Mouse (Mus musculus) thymus, adult 18-20 months (tissue): ENCODE results near the gene Prkci.

Source experiments
- DNase-seq, 2 experiments: peaks; one replicate each; pipeline ENCODE4 v3.0.0; 2022; ENCODE audit warnings: mixed read lengths in 2 of 2

Prkci gene

DNA sequence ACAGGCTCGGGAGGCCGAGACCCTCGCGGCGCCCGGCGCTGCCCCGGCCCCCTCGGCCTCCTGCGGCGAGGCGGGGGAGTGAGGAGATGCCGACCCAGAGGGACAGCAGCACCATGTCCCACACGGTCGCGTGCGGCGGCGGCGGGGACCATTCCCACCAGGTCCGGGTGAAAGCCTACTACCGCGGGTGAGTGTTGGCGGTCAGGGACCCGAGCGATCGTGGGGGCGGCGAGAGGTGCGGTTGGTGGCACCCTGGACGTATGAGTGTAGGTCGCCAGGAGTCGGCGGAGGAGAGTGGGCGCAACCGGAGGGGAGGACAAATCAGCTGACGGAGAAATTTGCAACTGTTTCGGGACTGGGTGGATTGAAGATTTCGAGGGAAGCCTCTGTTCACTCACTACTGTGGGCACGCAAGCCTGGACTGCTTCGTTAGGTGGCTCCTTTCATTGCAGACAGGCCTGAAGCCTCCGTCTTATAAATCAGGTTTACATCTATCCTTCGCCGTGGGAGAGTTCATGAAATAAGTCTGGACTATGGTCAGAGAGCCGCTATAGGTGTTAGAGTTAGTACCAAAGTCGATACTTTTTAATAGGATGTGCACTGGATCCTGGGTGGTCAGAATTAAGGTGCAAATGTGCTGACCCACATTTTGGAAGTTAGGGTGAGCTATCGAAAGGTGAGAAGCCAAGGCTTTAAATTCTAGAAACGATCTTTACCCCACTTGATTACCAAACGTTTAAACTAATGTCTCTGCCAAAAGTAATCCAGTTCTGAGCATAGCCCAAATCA lies 546 bp downstream of the Prkci start:
- no peak for DNase-seq

DNA sequence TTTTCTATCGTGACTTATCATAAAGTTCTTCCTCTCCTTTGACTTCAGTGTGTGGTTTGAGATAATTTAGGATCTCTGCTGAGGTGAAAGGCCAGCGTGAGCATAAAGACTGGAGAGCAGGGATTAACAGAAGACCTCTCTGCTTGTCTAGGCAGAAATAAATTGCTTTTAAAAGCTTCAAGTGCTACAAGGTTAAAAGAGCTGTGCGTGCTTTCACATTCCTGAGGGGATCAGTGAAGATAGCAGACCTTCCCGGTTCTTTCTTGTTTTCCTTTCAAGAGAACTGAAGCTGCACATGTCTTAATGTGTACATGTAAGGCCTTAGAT lies 1.1 kb downstream of the Prkci start:
- no peak for DNase-seq

DNA sequence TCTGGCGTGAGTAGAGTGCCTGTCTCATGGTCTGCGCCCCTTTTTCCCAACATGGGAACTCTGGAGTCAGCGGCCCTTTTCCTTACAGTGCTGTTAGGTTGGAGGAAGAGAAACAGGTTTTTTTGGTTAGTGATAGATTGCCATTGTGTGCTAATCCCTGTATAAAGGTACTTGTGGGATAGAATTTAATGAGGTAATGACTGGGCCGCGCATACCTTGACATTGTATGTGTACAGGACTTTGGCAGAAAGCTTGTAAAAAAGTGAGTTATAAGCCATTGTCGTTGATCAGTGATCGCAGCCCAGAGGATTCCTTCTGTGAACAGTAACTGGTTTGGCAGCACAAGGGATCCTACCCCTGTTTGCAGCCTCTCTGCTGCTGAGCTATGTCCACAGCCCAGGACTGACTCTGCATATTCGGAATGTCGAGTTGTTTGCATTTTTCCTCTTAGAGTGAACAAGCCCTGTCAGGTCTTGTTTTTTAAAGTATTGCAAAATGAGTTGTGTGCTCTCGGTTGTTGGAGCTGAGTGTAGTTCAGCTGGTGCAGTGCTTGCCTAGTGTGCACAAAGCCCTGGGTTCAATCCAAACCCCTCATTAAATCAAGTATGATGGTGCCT lies 4.0 kb downstream of the Prkci start:
- no peak for DNase-seq

DNA sequence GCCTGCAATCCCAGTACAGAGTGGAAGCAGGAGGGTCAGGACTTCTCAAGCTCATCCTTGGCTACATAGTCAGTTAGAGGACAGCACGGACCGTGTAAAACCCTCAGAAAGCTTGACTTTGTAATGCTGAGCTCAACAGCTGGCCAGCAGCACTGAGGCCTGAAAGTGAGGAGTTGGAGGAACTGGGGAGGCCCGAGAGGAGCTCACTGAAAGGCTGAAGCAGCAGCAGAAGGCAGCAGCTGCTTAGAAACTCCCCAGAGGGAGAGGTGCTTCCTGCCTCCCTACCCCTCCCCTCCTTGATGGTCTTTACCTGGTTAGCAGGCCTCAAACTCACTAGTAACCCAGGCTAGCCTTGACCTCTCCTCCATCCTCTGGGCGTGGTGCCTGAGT lies 4.5 kb downstream of the Prkci start:
- DNase-seq, result no peak

DNA sequence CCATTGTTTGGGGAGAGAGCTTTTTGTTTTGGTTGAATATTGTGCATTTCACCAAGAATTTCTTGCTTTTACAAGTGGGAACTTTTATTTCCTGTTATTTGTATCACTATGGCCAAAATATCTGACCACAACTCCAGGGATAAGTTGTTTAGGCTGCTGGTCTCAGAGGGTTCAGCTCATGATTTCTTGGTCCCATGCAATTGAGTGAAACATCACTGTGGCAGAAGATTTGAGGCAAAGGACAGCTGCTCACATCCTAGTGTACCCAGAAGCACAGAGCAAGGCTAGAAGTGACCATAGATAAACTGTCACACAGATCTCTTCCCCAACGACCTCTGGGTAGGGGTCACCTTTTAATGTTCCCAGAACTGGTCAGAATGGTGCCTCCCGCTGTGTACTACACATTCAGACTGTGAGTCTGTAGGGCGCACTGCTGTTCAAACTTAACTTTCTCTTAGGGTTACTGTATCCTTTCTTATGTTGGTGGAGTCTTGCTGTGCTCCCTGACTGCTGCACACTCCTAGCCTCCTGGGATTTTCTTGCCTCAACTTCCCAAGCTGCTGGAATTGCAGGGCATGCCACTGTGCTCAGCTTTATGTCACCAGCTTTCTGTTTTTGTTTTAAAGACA lies 5.6 kb downstream of the Prkci start:
- no peak for DNase-seq

DNA sequence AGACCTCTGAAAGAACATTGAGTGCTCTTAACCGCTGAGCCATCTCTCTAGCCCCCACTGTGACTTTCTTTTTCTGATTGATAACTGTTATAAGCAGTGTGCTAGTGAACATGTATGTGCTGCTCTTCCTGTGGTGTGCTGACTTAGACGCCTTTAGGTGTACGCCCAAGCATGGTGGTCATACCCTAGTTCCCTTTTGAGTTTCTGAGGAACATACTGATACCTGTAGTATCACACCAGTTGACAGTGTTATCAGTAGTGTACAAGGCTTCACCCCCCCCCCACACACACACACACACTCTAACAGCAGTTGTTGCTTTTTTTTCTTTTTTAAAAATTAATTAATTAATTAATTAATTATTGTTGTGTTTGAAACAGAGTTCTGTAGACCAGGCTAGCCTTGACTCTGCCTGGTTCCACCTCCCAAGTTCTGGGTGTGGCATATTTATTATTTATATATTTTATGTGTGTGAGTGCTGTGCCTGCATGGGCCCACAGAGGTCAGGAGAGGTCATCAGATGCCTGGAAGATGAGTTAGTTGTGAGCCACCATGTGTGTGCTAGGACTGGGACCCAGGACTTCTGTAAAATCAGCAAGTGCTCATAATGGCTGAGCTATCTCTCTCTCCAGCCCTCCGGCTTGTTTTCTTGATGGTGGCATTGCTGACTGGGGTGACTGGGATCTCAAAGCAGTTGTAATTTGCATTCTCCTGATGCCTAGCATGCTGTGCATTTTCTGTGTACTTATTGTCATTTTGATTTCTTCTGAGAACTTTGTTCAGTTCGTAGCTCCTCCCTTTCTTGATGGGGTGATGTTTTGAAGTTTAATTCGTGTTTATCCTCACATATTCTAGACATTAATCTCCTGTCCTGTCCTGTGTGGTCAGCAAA lies 9.0 kb downstream of the Prkci start:
- DNase-seq, result no peak

DNA sequence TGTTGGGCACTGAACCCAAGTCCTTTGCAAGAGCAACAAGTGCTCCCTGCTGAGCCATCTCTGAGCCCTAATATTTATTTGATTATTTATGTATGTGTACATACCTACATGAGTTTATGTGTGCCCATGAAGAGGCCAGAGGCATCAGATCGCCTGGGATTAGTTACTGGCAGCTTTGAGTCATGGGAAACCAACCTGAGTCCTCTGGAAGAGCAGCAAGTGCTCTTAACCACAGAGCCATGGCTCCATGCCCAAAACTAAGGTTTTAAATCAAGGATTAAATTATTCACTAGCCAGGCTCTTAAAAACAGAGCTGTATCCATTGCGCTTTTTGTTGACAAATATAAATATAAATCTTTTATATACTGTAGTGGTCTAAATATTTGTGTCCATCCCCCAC lies 18.8 kb downstream of the Prkci start:
- no peak for DNase-seq

DNA sequence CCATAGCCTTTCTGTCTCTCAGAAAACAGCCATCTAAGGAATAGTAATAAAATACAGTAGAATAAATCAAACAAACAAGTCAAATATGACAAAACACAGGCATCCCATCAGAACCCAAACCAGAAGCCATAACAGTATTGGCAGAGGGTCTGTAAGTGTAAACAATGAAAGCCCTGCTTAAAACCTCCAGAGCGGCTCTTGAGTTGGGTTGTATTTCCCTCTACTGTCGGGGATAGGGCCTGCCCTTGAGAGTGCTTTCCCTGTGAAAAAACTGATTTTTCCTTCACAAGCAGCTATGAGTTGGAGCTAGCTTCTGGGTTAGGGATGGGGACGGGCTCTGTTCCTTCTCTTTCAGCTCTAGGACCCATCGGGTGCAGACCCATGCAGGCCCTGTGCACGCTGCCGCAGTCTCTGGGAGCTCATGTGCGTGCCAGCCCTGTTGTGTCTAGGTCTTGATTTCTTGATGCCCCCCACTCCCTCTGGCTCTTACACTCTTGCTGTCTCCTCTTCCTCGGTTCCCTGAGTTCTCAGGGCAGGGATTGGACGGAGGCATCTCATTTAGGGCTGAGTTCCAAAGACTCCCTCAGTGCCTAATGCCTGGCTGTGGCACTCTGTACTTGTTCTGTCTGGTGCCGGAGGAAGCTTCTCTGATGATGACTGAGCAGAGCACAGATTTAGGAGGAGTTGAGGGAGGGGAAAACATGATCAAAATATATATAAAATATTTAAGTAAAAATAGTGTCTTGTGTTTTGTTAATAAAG lies 20.3 kb downstream of the Prkci start:
- no peak for DNase-seq

DNA sequence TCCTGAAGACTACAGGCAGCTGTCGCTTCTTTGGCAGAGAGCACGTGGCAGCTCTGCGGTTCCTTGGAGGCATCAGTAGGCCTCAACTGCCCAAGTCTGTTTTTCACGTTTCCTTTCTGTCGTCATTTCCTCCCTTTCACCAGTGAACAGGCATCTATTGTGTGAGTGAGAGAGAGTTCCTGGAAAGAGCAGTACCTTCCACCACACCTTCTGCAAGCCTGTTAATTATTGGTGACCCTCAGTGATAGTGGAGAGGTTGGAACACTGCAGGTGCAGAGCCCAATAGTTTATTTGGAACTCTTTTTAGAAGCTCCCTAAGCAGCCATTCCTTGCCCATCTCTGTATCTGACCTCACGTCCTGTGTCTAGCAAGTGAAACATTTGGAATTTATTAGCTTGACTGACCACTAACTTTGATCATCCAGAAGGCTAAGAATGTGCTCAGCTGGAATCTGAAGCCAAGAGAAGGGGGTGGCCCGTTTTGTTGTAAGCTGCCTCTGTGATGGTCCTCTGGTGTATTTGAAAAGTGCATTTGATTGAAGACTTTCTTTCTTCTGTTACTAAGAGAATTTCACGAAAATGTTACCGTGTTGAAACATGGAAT lies 21.1 kb downstream of the Prkci start:
- DNase-seq, result no peak

DNA sequence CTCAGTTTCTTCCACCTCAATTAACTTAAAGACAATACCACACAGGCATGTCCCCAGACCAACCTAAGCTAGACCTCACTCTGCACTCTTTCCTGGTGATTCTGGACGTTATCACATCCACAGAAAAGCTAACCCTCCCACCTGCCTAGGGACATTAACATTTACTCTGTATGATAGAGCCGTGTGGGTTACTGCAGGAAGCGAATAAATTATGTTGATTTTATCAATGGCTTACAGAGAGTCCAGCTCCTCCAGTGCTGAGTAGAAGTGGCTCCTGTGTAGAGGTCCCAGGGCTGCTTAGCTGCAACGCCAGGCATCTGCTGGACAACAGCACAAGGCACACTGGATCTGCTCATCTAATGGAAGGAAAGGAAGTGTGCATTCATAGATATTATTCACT lies 22.1 kb downstream of the Prkci start:
- no peak for DNase-seq

DNA sequence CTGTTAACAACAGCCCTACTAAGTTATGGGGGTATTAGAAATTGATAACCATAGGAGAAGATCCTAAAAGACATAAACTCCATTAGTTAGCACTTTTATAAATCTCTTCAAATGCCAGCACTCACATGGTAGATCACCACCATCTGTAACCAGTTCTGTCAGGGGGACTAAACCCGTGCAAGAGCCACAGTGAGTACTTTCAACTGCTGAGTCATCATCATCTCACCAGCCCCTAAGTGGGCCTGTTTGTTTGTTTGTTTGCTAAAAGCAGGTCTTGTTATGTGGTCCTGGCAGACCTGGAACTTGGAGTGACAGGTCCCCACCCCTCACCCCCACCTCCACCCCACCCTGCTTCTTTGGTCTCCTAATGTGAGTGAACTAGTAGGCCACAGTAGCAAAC lies 23.7 kb downstream of the Prkci start:
- no peak for DNase-seq

DNA sequence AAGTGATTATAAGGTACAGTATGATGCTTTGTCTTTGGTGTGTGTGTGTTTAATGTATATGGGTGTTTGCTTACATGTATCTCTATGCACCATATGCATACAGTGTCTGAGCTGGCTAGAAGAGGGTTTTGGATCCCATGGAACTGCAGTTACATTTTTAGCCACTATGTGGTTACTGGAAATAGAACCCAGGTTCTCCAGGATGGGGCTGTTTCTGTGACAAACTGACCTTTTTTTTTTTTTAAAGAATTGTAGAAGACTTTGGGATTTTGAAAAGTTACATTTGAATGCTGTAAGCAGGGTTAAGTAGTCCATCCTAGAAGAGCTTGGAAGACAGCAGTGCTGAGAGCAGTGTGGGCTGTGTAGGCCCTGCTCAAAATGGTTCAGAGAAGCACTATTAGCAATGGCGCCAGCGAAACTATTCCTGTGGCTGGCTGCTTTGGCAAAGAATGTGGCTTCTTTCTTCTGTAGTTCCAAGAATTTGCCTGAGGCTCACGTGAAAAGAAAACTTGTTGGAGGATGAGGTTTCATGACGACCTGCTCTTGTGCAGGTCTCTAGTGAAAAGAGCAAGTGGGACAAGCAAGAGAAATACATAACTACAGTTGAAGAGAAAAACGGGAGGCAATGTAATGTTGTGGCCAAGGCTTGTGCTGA lies 24.4 kb downstream of the Prkci start:
- no peak for DNase-seq

DNA sequence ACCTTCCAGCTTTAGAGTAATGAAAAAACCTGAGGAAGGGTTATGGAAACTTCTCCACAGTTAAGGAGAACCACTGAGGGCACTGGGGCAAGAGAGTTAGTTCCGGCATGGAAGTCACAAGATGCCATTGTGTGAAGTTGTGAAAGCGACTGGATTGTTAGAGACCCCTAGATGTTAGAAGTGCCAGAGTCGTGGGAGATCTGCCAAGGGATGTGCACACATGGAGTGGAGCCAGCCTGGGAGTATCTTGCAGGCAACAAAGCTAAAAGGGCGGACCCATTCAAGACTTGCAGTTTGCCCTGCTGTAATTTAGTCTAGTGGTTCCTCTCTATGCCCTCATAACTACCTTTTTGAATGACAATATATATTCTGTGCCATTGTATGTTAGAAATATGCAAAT lies 25.1 kb downstream of the Prkci start:
- DNase-seq, result no peak

DNA sequence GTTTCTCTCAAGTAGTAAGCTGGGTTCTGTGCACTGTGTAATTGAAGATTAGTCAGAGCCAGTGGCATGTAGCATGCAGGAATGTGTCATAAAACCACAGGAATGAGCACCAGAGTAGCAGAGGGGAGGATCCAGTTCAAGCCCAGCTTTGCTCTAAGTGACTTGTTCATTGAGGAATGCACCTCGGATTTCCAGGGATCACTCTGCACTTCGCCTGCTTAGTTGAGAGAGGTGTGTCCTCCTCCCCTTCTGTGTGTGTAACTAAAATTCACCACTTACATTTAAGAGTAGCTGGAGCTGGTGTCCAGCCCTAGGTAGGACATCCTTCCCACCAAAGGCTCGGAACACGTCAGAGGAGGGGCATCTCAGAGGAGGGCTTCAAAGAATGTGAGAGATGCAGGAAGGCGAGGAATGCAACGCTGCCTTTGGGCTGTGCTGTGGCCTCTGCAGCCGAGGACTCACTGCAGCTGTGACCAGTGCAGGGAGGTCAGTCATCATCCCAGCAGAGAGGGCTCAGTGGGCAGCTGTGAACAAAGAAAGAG lies 27.4 kb downstream of the Prkci start:
- DNase-seq, result no peak

DNA sequence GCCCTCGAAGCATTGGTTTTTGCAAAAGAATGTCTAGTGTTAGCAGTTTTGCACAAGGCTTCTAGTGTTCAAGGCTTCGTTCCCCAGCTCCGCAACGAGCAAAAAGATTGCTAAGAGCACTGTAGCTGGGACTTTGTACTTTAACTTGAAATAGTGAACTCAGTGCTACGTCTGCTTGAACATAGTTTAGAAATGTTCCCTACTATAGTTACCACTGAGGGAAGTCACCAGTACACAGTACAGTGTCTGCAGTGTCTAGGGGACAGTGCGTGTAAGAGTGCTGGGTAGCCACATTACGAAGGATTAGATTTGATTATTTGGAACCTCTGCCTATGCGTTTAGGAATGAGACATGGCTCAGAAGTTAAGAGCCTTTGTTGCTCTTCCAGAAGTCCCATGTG lies 32.2 kb downstream of the Prkci start:
- no peak for DNase-seq

DNA sequence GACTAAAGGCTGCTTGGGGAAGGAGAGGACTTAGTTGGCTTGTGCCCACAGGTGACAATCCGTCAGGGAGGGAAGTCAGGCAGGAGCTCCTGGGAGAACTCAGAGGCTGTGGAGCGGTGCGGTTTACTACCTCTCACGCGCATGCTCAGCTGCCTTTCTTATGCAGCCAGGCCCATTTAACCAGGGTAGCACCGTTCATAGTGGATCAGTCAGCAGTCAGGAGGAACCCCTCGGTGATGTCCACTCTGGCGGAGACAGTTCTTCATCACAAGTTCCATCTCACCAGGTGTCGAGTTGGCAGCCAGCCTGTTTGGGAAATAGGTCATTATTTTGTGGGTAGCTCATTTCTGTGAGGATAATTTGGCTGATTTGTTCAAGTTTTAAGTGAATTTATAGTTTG lies 36.1 kb downstream of the Prkci start:
- DNase-seq, result no peak

DNA sequence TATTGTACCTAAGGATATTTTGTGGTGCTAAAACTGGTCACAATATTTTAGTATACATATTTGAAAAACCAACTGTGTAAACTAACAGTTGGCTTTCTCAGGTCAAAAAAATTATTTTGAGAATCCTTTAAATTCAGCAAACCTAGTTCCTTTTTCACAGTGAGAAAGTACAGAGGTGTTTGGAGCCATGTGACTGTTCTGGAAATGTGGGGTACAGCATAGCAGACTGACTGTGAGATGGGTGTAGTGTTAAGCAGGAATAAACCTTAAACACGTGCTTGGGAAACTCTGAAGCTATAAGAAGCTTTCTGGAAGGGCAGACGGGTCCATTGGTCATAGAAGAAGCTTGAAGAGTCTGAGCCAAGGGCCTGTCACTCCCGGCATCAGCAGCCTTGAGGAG lies 38.1 kb downstream of the Prkci start:
- DNase-seq, result no peak

DNA sequence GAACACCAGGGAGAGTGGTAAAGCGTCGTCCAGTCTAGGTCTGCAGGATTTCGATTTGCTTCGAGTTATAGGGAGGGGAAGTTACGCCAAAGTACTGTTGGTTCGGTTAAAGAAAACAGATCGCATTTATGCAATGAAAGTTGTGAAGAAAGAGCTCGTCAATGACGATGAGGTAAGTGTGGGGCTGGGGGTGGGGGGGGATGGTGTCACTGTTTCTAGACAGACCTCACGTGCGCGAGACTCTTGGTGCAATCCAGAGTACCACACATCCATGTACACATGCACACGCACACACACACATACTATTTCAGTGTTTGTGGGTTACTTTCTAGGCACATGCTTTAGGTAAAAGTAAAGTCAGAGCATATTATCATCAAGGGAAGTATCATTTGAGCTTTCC lies 42.3 kb downstream of the Prkci start:
- DNase-seq, result no peak

DNA sequence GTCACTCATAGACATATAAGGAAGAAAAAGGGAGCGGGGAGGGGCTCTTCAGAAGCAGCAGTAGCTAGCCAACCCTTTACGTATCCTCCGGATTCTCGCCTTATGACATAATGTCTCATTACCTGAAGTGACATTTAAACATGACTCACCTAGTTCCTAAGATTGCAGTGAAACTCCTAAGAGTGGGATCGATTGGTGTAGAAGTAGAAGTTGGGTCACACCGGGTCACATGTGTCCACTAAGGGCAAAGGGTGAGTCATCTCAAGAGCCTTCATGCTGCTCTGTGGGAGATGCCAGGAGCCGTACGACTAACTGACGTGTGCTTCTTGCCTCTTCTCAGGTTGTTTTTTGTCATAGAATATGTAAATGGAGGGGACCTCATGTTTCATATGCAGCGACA lies 43.1 kb downstream of the Prkci start:
- DNase-seq, result no peak

DNA sequence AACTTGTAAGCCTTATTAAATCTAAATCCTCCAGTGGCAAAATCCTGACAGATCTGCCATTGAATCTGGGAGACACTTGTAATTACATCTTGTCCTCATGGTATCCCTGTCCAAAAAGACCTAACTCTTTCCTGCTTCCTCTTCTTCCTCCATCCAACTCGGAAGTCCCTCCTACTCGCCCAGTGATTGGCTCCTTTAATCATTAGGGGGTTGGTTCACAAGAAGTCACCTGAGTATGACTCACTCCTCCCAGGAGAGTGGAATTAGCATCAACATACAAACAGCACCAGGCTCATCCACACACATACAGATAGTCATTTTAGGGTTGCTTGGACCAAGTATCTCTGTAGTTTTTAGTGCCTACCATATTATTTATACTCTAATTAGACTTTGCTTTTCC lies 47.4 kb downstream of the Prkci start:
- no peak for DNase-seq

DNA sequence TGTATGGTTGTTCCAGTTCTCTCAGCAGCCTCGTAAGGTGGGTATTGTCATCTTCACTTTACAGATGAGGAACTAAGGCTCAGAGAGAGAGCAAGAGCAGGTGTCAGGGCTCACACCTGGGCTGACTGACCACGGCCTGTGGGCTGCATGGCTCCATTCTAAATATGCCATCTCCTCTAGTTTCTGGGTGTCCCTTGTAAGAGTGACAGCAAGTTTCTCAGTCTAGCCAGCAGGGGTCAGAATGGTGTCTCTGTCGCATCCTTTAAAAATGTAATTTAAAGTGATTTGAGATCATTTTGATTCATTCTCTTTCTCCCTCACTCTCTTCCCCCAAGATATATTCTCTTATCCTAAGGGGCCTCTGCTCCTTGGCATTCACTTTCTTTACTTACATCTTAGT lies 51.7 kb downstream of the Prkci start:
- DNase-seq, result no peak

DNA sequence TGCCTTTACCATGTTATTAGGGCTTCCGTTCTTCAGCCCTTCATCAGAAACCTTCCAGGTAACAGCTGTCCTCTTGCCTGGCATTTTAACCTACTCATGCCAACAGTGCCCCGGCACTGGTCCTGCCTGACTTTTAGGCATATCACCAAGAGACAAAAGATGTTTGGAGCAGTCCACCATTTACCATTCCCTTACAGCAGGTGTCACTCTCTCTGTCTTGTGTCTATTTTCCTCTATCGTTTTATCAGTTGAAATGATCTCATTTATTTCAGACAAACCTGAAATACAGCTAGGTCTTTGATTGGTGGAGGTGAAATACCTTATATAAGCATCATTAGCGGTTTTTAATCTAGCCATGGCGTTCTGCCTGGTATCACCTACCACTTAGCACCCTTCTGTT lies 53.5 kb downstream of the Prkci start:
- no peak for DNase-seq
